Mouse (Mus musculus) lung, postnatal 14 days (tissue): ENCODE data around the gene Adam1b.

ENCODE experiments used
- DNase-seq: peaks from one replicate; pipeline ENCODE4 v3.0.0; 2021

Adam1b gene

GRCm38 (mm10) chr5:121484801-121485200, 18.4 kb downstream of the Adam1b start:
- DNase-seq = no peak

GRCm38 (mm10) chr5:121477680-121478079, 25.6 kb downstream of the Adam1b start:
- peak; percentile 56 for DNase-seq

GRCm38 (mm10) chr5:121476040-121476439, 27.2 kb downstream of the Adam1b start:
- DNase-seq = no peak

- DNase-seq = no peak
Measured at GRCm38 (mm10) chr5:121474610-121475009, 28.6 kb downstream of the Adam1b start.

- no peak for DNase-seq
Measured at GRCm38 (mm10) chr5:121472411-121472810, 30.8 kb downstream of the Adam1b start.

- DNase-seq = no peak
Measured at GRCm38 (mm10) chr5:121469566-121469965, 33.7 kb downstream of the Adam1b start.

GRCm38 (mm10) chr5:121463601-121464250, 39.5 kb downstream of the Adam1b start:
- peak; percentile 14 for DNase-seq

- DNase-seq = peak; percentile 38
Measured at GRCm38 (mm10) chr5:121462967-121463366, 40.3 kb downstream of the Adam1b start.

- DNase-seq = no peak
Measured at GRCm38 (mm10) chr5:121462171-121462502, 41.1 kb downstream of the Adam1b start.

GRCm38 (mm10) chr5:121461339-121462170, 41.7 kb downstream of the Adam1b start:
- DNase-seq = no peak

- DNase-seq = no peak
Measured at GRCm38 (mm10) chr5:121455510-121456265, 47.5 kb downstream of the Adam1b start.

- peak; percentile 9 for DNase-seq
Measured at GRCm38 (mm10) chr5:121454503-121454782, 48.8 kb downstream of the Adam1b start.

GRCm38 (mm10) chr5:121453743-121454502, 49.3 kb downstream of the Adam1b start:
- no peak for DNase-seq

GRCm38 (mm10) chr5:121452906-121453305, 50.3 kb downstream of the Adam1b start:
- DNase-seq = peak; percentile 44

GRCm38 (mm10) chr5:121452026-121452869, 51.0 kb downstream of the Adam1b start, which contains the start of gene Erp29:
Erp29 (minus strand) TSS chr5:121452506.
- peak; percentile 99 for DNase-seq

GRCm38 (mm10) chr5:121451644-121452025, 51.6 kb downstream of the Adam1b start, which contains the start of gene Tmem116:
Tmem116 (plus strand) TSS chr5:121451893.
- DNase-seq = peak; percentile 40

- DNase-seq = no peak
Measured at GRCm38 (mm10) chr5:121451203-121451602, 52.0 kb downstream of the Adam1b start.

GRCm38 (mm10) chr5:121450476-121450875, 52.8 kb downstream of the Adam1b start:
- no peak for DNase-seq
